Mouse (Mus musculus) kidney, adult 18-20 months (tissue): ENCODE measurements around the gene Ccdc42.

Experiments
- DNase-seq: peaks from one replicate; pipeline ENCODE4 v3.0.0; 2021

The Ccdc42 gene

DNA sequence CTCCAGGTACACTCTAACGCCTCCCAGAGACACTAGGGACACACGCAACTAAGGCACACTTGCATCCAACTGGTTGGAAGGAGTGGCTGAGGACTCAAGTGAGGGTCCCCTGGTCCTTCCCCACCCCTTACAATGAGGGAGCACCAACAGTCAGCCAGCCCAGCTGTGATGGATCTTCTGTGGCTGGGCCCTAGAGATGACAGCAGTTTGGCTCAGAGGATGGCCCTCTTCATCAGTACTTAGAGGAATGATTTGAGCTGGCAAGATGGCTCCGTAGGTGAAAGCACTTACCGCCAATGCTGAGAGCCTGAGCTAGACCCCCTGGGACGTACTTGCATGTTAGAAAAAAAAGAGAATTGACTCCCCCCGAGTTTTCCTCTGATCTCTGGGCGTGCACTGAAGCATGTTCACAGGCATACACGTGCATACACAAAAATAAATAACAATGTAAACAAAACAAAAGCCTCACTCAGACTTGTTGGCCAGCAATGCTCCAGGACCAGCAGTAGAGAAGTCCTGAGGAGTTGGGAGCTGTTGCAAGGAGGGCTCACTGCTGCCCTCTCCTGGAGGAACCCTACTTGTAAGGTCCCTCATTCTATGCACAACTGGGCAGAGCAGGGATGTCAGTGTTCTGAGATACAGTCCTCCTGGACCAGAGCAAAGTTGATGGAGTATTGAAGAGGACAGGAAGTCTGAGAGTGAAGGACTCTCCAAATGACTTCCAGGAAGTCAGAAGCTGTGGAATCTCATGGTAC, 2.4 kb downstream of the Ccdc42 start:
- DNase-seq = peak; percentile 87

- no peak for DNase-seq
These were observed 4.9 kb downstream of the Ccdc42 start for GRCm38 (mm10) chr11:68591708-68592107.

DNA sequence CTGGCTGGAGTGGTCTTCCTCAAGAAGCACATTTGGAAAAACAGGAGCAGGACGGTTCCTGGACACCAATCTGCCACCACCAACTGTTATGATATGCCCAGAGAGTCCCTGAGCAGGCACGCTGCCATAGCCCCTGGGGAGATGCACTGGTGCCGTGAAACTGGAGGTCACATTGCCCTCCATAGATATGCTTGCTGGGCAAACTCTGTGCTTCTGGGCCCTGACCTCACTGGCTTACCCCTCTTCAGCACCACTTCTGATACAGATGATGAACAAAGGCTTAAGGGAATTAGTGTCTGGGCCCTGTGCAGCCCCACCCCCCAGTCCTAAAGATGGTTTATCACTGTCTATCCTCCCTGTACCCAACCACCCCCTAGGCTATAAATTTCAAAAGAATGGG, 6.4 kb downstream of the Ccdc42 start:
- DNase-seq = no peak

- DNase-seq = no peak
These were observed 11.1 kb downstream of the Ccdc42 start for GRCm38 (mm10) chr11:68597912-68598311.

GRCm38 (mm10) chr11:68600551-68601021, 13.8 kb downstream of the Ccdc42 start:
- no peak for DNase-seq

GRCm38 (mm10) chr11:68601486-68601991, 14.7 kb downstream of the Ccdc42 start:
- no peak for DNase-seq

DNA sequence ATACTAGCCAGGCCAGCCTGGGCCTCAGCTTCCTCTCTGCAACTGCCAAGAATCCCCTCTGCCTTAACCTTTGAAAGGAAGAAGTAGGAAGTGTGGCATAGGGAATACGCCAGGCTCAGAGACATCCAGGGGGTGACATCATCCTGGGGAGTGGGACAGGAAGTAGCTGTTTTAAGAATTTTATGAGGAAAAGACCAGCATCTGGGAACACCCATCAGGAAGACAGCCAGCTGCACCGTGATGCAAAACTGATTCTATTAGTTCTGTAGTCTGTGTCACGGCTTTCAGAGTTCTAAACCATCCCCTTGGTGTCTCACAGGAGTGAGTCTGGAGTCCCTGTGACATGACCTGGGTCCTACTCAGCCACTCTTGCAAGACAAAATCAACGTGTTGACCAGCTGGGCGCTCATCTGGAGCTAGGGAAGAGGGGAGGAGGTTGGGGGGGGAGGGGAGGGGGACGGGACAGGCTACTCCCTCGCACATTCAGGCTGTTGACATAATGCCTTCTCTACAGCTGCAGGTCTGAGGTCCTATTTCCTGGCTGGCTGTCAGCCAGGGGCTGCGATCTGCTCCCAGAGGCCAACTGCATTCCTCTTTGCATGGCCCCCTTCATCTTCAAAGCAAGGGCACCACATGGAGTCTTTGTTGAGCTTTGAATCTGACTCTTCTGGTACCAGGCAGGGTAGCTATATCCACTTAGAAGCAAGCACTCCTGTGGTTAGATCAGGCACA, 15.5 kb downstream of the Ccdc42 start:
- no peak for DNase-seq

- DNase-seq = no peak
These were observed 20.2 kb downstream of the Ccdc42 start for GRCm38 (mm10) chr11:68607046-68607445.

- no peak for DNase-seq
These were observed 23.2 kb downstream of the Ccdc42 start for GRCm38 (mm10) chr11:68609910-68610566.

DNA sequence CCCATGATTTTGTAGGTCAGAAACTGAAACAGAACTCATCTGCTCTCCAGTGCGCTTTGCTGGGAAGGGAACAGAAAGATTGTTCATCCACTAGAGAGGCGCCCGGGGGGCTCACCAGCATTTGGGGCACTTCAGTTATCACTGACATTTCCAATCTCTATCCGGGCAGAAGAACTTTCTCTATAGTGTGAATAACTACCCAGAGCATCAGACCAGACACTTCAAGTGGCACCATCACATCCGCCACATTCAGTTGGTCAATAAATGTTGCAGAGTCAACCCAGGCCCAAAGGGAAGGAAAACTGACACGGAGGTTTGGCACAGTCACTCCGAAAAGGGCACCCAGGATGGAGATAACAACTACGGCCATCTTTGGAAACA, 23.7 kb downstream of the Ccdc42 start:
- DNase-seq = no peak

GRCm38 (mm10) chr11:68613071-68613711, 26.4 kb downstream of the Ccdc42 start:
- no peak for DNase-seq

- no peak for DNase-seq
These were observed 35.9 kb downstream of the Ccdc42 start for GRCm38 (mm10) chr11:68622751-68623150.

GRCm38 (mm10) chr11:68623225-68623870, 36.5 kb downstream of the Ccdc42 start:
- DNase-seq = no peak

- no peak for DNase-seq
These were observed 37.0 kb downstream of the Ccdc42 start for GRCm38 (mm10) chr11:68623871-68624258.

DNA sequence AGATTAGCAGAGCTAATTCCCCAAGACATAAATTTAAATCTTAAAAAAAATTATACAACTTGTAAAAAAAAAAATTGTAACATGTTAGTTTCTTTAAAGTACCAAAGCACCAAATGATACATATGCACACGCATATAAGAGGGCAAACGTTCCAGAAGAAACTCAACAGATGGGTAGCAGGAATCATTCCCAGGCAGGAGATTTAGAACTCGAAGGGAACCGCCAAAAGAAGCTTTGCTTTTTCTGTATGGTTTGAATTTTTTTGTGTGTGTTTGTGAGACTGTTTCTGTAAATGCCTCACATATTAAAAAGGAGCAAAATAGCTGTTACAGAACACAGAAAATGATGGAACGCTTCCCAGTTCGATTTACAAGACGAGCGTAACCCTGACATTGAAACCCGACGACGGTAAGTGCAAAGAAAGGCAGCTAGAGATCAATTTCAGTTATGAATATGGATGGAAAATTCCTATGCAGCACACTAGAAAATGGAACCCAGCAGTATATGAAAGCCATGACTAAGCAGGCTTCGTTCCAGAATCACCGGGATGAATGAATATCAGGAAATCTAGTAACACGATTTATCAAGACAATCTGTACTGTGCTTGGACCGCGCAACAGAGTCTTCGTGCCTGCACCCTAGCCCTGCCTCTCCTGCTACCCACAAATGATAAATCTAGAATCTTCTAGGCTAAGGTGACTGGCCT, 44.9 kb downstream of the Ccdc42 start:
- DNase-seq = no peak

DNA sequence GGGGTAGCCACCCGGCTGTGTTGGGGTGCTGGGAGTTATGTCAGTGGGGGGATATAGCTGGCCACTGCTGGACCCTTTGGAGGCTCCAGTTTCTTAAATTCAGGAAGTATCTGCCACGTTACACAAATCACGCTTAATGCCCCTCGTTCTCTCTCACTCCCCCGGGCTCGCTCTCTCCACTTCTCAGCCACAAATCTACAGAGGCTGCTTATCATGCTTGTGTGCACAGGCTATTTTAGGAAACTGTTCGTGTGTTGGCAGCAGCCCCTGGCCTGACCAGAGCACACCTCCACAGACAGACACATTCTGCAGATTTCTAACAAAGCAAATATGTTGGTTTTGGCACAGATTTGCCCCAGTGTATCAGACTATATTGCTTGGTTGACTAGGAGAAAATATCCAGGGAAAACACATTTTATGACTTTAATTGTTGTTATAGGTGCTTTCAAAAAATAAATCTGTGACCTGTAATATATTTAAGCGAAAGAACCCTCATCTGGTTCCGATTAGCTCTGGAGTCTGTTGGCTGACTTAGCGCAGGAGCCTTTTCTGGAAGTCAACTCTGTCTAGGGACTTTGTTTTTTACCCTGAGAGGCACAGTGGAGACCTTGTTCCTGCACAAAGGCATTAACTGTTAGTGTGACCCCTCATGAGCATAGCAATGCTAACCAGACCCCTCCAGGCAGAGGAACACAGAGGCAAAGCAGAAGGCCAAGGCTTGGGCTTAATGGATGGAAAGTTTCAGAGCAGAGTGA, 51.2 kb downstream of the Ccdc42 start:
- no peak for DNase-seq

GRCm38 (mm10) chr11:68641361-68641760, 54.5 kb downstream of the Ccdc42 start:
- no peak for DNase-seq

- DNase-seq = peak; percentile 24
These were observed 58.0 kb downstream of the Ccdc42 start for GRCm38 (mm10) chr11:68644781-68645180.
